Mouse (Mus musculus) gastrocnemius, postnatal 25 days (tissue): Measurements from ENCODE around the gene Sesn2. TPM values are rescaled to one million over a fixed set of nuclear protein-coding genes. Genes with fewer than 3 reads are reported as not detected.
A peak's percentile ranks its signal among the peaks of the same experiment; 100 is the strongest.
"Not testable (repeated sequence)": the region's sequence is repeated elsewhere in the genome, so short reads cannot be mapped to it uniquely, and the experiment has no call there.

Source experiments
- DNase-seq: peaks from one replicate; pipeline ENCODE4 v3.0.0; 2022
- long read RNA-seq, 2 experiments: library from polyadenylated mRNA; stranded (forward); transcript quantifications; one replicate each; pipeline ENCODE4 v2.0.0; 2021
- total RNA-seq, 2 experiments: library from RNA; stranded (reverse); gene quantifications; 1 replicate in 1 of 2; 2 replicates in 1 of 2; pipeline ENCODE4 v1.2.3; 2021

Sesn2 gene
- 1 to 10 TPM; 1.9 to 2.3 TPM for total RNA-seq
- long read RNA-seq, experiment 1, result 0 reads
- long read RNA-seq, experiment 2, result 0 reads

- peak; percentile 98 for DNase-seq
These were observed at the start of gene Sesn2 for GRCm38 (mm10) chr4:132510352-132510798. Sesn2 (minus strand) TSS chr4:132510501.

GRCm38 (mm10) chr4:132555550-132555949 lies 45.2 kb upstream of the Sesn2 start:
- not testable (repeated sequence) for DNase-seq

GRCm38 (mm10) chr4:132554653-132555052 lies 44.4 kb upstream of the Sesn2 start:
- DNase-seq, result no peak

DNA sequence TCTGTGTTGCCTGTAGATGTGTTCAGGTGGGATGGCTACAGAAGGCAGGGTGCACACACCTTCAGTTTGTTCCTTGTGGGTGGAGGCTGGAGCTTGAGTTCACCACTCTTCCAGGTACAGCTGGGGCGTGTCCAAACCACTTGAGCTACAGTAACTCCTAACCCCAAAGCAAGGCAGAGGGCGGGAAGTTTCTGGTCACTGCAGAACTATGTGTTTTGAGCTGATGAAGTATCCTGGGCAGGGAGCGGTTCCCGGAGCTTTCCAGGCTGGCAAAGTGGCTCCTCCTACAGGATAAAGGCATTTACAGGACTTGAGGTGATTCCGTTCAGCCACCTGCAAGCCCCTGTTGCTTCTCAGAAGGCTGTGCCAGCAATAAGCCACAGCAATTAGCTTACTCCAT lies 43.9 kb upstream of the Sesn2 start:
- no peak for DNase-seq

- DNase-seq, result no peak
These were observed 35.5 kb upstream of the Sesn2 start for GRCm38 (mm10) chr4:132545851-132546250.

DNA sequence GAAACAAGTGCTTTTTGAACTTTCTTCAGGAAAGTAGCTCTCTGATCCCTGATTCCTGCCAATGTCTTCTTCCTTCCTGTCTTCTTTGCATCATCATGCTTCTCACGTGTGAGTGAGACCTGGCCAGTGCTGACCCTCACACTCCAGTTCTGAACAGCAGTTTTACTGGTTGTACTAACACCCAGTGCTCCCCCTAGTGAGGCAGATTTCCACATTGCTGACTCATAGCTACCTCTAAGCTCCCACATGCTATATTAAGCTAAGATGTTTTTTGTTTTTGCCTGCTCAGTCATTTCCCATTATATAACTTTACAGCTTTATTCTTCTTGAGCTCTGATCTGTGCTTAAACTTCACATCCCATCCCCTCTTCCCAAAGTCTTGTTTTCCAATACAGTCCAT lies 32.4 kb upstream of the Sesn2 start:
- DNase-seq, result no peak

- DNase-seq, result no peak
These were observed 31.1 kb upstream of the Sesn2 start for GRCm38 (mm10) chr4:132541413-132541812.

DNA sequence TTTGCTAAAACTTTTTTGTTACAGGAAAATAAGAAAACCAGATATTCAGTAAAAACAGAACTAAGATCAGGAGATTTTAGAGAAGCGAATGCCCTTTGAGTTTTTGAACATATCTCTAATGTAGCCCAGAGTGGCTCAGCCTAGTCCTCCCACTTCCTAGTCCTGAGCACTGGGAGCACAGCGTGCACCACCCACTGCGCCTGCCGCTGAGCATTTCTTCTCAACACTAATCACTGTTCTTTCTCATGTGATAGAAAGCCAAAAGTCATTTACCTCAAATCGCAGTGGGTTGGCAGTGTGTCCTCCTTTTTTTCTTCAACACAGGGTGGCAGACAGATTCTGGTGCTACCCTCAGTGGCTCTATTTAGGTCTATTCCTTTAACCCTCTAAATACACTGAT lies 29.2 kb upstream of the Sesn2 start:
- no peak for DNase-seq

DNA sequence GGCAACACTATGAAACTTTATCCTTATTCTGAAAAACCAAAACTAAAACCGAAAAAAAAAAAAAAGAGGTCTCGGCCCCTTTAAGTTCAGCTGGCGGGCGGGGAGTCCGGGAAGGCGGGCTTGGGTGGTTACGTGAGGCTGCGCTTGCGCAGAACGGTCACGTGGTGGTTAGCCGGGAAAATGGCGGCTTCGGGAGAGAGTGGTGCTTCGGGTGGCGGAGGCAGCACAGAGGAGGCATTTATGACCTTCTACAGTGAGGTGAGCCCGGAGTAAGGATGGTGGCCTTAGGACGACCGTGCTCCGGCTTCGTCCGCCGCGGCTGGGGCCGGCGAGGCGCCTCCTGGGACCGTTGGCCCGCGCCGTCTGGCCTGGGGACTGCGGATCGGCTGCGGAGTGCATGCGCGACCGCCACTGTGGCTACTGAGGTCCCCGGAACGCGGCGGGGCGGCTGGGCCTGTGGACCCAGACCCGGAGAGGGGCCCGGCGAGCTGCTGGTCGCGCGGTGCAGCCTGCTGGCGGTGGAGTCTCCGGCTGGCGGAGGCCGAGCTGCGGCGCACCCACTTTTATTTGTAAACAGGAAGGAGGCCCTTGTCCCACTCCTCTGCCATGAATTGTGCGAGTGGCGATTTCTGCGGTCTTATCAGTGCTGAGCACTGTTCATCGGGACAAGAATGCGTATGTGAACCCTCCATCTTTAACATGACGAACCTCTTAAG lies 25.3 kb upstream of the Sesn2 start, which contains the start of gene Dnajc8:
TSS of gene Dnajc8 (plus strand) at position 145 of the 716 bp plus-strand sequence.
- peak; percentile 91 for DNase-seq

GRCm38 (mm10) chr4:132532981-132533916 lies 22.9 kb upstream of the Sesn2 start, which contains the start of gene Atpif1:
Atpif1 (minus strand) TSS chr4:132533659.
- peak; percentile 89 for DNase-seq

GRCm38 (mm10) chr4:132532496-132532895 lies 22.2 kb upstream of the Sesn2 start:
- DNase-seq, result no peak

DNA sequence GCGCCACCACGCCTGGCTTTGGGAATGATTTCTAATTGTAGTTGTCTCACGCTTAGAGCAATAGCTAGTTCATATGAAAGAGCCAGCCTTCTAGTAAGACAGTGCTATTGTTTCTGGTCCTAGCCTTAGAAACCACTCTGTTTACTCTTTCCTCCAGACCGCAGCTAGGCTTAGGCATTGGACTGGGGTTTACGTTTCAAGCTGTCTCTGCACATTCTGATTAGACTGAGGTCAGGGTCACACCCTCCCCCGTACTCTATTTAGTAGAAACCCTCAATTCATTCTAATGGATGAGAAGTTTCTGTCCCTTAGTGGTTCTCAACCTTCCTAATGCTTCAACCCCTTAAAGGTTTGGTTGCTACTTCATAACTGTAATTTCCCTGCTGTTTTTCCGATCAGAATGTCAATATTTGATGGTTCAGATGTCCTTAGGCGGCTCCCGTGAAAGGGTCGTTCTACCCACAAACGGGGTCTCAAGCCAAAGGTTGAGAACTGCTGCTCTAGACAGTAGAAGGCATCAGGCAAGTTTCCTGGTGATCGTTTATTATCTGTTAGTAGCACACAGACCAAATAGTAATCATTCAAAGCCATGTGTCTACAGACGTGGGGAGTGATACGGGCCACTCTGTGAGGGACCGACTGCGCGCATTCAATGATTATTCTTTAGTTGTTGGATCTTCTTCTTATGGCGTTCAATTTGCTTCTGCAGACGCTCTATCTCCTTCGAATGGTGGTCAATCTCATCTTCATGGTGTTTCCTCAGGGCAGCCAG lies 19.9 kb upstream of the Sesn2 start:
- DNase-seq, result no peak

GRCm38 (mm10) chr4:132529344-132529743 lies 19.0 kb upstream of the Sesn2 start:
- DNase-seq, result no peak

GRCm38 (mm10) chr4:132527917-132528522 lies 17.7 kb upstream of the Sesn2 start:
- no peak for DNase-seq

GRCm38 (mm10) chr4:132526678-132527077 lies 16.4 kb upstream of the Sesn2 start:
- DNase-seq, result no peak

- DNase-seq, result no peak
These were observed 14.5 kb upstream of the Sesn2 start for GRCm38 (mm10) chr4:132524808-132525207.

DNA sequence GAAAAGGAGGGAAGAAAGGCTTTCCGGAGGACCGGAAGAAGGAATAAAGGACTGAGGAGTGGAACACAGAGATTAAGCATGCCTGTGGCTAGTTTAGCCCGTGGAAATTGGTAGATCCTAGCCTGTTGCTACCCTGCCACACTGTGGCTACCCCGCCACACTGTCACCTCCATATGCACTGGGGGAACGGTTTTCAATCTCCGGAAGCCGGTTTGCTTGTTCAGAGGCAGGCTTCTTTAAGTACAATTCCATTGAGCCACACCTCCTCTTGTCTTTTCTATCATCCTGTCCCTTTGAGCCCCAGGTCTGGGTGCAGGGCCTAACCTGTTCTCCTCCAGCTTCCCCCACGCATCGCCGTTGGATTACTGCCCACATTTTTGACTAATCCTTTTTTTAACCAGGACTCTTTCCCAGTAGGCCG lies 14.0 kb upstream of the Sesn2 start:
- DNase-seq, result no peak

- DNase-seq, result no peak
These were observed 8.9 kb upstream of the Sesn2 start for GRCm38 (mm10) chr4:132519188-132519587.

DNA sequence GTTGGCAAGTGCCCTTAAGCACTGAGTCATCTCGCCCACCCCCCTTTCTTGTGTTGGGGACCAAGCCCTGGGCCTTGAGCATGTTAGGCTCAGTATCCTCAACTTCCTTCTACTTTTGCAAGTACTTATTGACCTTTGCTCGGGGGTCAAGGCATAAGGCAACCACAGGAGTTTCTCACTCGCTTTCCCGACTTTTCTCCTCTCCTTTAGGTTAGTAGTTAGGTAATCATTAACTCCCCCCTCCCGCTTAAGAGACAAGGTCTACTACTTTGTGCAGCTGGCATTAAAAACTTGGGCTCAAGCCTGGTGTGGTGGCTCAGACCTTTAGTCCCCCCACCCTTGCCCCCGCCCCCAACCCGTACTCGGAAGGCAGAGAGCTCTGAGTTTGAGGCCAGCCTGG lies 7.8 kb upstream of the Sesn2 start:
- no peak for DNase-seq

- DNase-seq, result peak; percentile 94
These were observed 5.3 kb upstream of the Sesn2 start for GRCm38 (mm10) chr4:132515369-132516155.
